Comparison of ENCODE assay signal across 8 mouse cellular contexts in genomic region chr12:86726120-86726640, GRCm38 (mm10). TPM values are rescaled to one million over a fixed set of nuclear protein-coding genes. Genes with fewer than 3 reads are reported as not detected.
DNase-seq lines count a peak whose midpoint lies in the region; ATAC-seq and TF ChIP-seq lines count a peak whose summit lies in the region.

Angel1 (minus strand) TSS chr12:86726460.

- H3K4me3 ChIP-seq in cortical plate, adult 2 months (ENCODE audit: insufficient read depth, low read length): peak within 1 kb of the TSS; percentile 70
- peak within 1 kb of the TSS; percentile 93 for H3K4me3 ChIP-seq in megakaryocyte, embryonic 14.5 days (replicated peaks)

- H3K36me3 ChIP-seq in megakaryocyte, embryonic 14.5 days (replicated peaks; ENCODE audit: low read length): peaks cover 8% of the 10 kb centered on the region

- TF ChIP-seq POLR2A in cortical plate, adult 2 months (IDR thresholded peaks at IDR 0.05; ENCODE audit: extremely low read depth, insufficient read depth, low read length): peak; percentile 55; the same call in 1 of the 2 replicates

- peak; percentile 97 for DNase-seq in gastrocnemius, adult 8-10 months (ENCODE audit: low spot score in 2 of 2)
- DNase-seq in hindlimb bud, embryonic 11.5 days (ENCODE audit: extremely low spot score, low read depth, low spot score): peak; percentile 72
- peak; percentile 82 to 95 for DNase-seq in left cerebral cortex, adult 8-10 months (ENCODE audit: low spot score in 2 of 2)
- peak; percentile 97 for DNase-seq in right cerebral cortex, postnatal 10 days (ENCODE audit: low spot score in 2 of 2)
- DNase-seq in urinary bladder, postnatal 25 days (ENCODE audit: low spot score): peak; percentile 97

- no peak within 1 kb of the TSS; the same call in 1 of the 2 replicates for H3K27ac ChIP-seq in cortical plate, adult 2 months (ENCODE audit: insufficient read depth, low read length)

- no peaks in the 10 kb centered on the region for H3K4me1 ChIP-seq in cortical plate, adult 2 months (ENCODE audit: control insufficient read depth, insufficient read depth, low read length)
- peaks cover 22% of the 10 kb centered on the region for H3K4me1 ChIP-seq in megakaryocyte, embryonic 14.5 days

- ATAC-seq in activated CD4-positive, CD25-positive, alpha-beta regulatory T cell, adult 4 months: peak; percentile 100

- no peak for TF ChIP-seq CTCF in cortical plate, adult 2 months (IDR thresholded peaks at IDR 0.05; ENCODE audit: extremely low read depth, insufficient read depth, low read length)

- H3K9me3 ChIP-seq in megakaryocyte, embryonic 14.5 days: no peaks in the 10 kb centered on the region

- H3K27me3 ChIP-seq in megakaryocyte, embryonic 14.5 days (replicated peaks): peaks cover 3% of the 10 kb centered on the region

RNA-seq across cellular contexts. Expression of gene Angel1, which starts in this region (rescaled TPM):
- polyA plus RNA-seq in activated CD4-positive, CD25-positive, alpha-beta regulatory T cell, adult 4 months (2017; shearing (Covaris generic)): 1 to 10 TPM; 4.0 to 5.7 TPM
- 10.3 and 10.5 TPM in 2 replicates for polyA plus RNA-seq in cortical plate, adult 2 months (2012; rRNA removed)
- total RNA-seq in gastrocnemius, adult 8-10 months (2022): 1 to 10 TPM; 3.4 to 6.3 (median 4.8) TPM
- total RNA-seq in left cerebral cortex, adult 8-10 months (2022): 10 to 100 TPM in 2 of 4 experiments, 1 to 10 TPM in 2; 9.0 to 10.4 (median 9.6) TPM
- 1.2 and 3.2 TPM in 2 replicates for polyA plus RNA-seq in megakaryocyte, embryonic 14.5 days (2012; ENCODE audit: insufficient read depth, low replicate concordance)
